Mouse (Mus musculus) A20 (cell line): ENCODE measurements at regions not wholly inside any gene's neighbourhood (a gene's known extent, or its start where the extent isn't known, plus 50 kb on each side); places are given as distances from the start of the nearest gene placed in this dataset.

Source experiments
- DNase-seq: peaks from one replicate; pipeline ENCODE4 v3.0.0-alpha.2; 2011; ENCODE audit warnings: low read depth, low spot score

- DNase-seq = no peak
These were observed 875.6 kb downstream of the Fscb start for GRCm38 (mm10) chr12:63598905-63599304.

GRCm38 (mm10) chr12:63554672-63555071, 919.8 kb downstream of the Fscb start:
- DNase-seq = no peak

- peak; percentile 78 for DNase-seq
These were observed 921.7 kb downstream of the Fscb start for GRCm38 (mm10) chr12:63552831-63553230.

- no peak for DNase-seq
These were observed 940.4 kb downstream of the Fscb start for GRCm38 (mm10) chr12:63534084-63534483.

GRCm38 (mm10) chr12:63503774-63504173, 970.7 kb downstream of the Fscb start:
- no peak for DNase-seq

GRCm38 (mm10) chr12:63490405-63490804, 984.1 kb downstream of the Fscb start:
- DNase-seq = no peak

- no peak for DNase-seq
These were observed 990.4 kb downstream of the Fscb start for GRCm38 (mm10) chr12:63484087-63484486.

- DNase-seq = no peak
These were observed 1005.6 kb downstream of the Fscb start for GRCm38 (mm10) chr12:63468936-63469335.
